Comparison of ENCODE assay signal across 8 mouse cellular contexts in the genomic region with DNA sequence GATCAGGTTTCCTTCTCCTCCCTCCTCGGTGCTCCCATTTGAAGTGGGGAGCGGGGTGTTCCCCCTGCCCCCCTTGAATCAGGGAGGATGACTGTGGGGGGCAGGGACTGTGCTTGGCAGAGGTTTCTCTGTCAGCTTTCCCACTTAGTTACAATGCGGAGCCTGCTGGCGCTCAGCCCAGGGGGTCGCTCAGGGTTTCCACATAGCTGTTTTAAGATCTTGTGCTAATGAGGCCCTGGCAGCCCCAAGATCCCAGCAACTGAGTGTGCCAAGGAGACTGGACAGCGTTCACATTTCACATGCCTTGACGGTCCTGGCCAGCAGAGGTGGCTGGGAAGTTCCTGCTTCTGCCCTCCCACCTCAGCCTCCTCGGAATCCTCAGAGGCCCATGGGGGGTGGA.
DNase-seq lines count a peak whose midpoint lies in the region; ATAC-seq and TF ChIP-seq lines count a peak whose summit lies in the region.

No protein-coding gene starts in this region.

- H3K4me2 ChIP-seq in midbrain, embryonic 13.5 days (replicated peaks) = no peak overlapping the region
- H3K4me2 ChIP-seq in midbrain, embryonic 11.5 days = no peak overlapping the region
- no peak overlapping the region for H3K4me2 ChIP-seq in hindbrain, embryonic 15.5 days
- H3K4me2 ChIP-seq in midbrain, embryonic 16.5 days (ENCODE audit: low read length) = no peak overlapping the region

- H3K36me3 ChIP-seq in midbrain, embryonic 13.5 days = no peaks in the 10 kb centered on the region
- no peaks in the 10 kb centered on the region for H3K36me3 ChIP-seq in midbrain, embryonic 11.5 days (ENCODE audit: control insufficient read depth, insufficient read depth, low read length)
- no peaks in the 10 kb centered on the region for H3K36me3 ChIP-seq in hindbrain, embryonic 15.5 days
- no peaks in the 10 kb centered on the region for H3K36me3 ChIP-seq in midbrain, embryonic 16.5 days (ENCODE audit: control insufficient read depth, insufficient read depth, low read length)
- no peaks in the 10 kb centered on the region for H3K36me3 ChIP-seq in thymus, adult 2 months (ENCODE audit: control insufficient read depth, insufficient read depth, low read length)

- no peak overlapping the region for H3K4me3 ChIP-seq in midbrain, embryonic 13.5 days (replicated peaks)
- no peak overlapping the region for H3K4me3 ChIP-seq in midbrain, embryonic 11.5 days (ENCODE audit: low read depth, low read length)
- no peak overlapping the region for H3K4me3 ChIP-seq in hindbrain, embryonic 15.5 days
- no peak overlapping the region for H3K4me3 ChIP-seq in midbrain, embryonic 16.5 days (ENCODE audit: low read depth, low read length)
- no peak overlapping the region for H3K4me3 ChIP-seq in thymus, adult 2 months (ENCODE audit: control insufficient read depth, insufficient read depth, low read length)

- peak overlapping the region; percentile 73 for H3K27ac ChIP-seq in midbrain, embryonic 13.5 days
- H3K27ac ChIP-seq in midbrain, embryonic 11.5 days (ENCODE audit: low read depth, low read length) = no peak overlapping the region
- H3K27ac ChIP-seq in hindbrain, embryonic 15.5 days (replicated peaks) = 0 out of 2 replicates have a peak overlapping the region, but pooled peaks have one; percentile 44
- peak overlapping the region; percentile 59 for H3K27ac ChIP-seq in midbrain, embryonic 16.5 days (ENCODE audit: low read length)
- H3K27ac ChIP-seq in thymus, adult 2 months (ENCODE audit: control insufficient read depth, insufficient read depth, low read length) = no peak overlapping the region

- peaks cover 5% of the 10 kb centered on the region; the same call in 1 of the 2 replicates for H3K27me3 ChIP-seq in midbrain, embryonic 13.5 days
- no peaks in the 10 kb centered on the region for H3K27me3 ChIP-seq in midbrain, embryonic 11.5 days (ENCODE audit: control insufficient read depth, insufficient read depth, low read length)
- H3K27me3 ChIP-seq in hindbrain, embryonic 15.5 days = no peaks in the 10 kb centered on the region
- H3K27me3 ChIP-seq in midbrain, embryonic 16.5 days (ENCODE audit: control insufficient read depth, insufficient read depth, low read depth, low read length) = no peaks in the 10 kb centered on the region
- H3K27me3 ChIP-seq in thymus, adult 2 months (ENCODE audit: control insufficient read depth, insufficient read depth, low read length) = no peaks in the 10 kb centered on the region

- H3K9me3 ChIP-seq in midbrain, embryonic 13.5 days = no peaks in the 10 kb centered on the region
- no peaks in the 10 kb centered on the region for H3K9me3 ChIP-seq in midbrain, embryonic 11.5 days (ENCODE audit: control insufficient read depth, low read length)
- H3K9me3 ChIP-seq in hindbrain, embryonic 15.5 days = no peaks in the 10 kb centered on the region
- no peaks in the 10 kb centered on the region for H3K9me3 ChIP-seq in midbrain, embryonic 16.5 days (replicated peaks; ENCODE audit: control insufficient read depth, low read length, poor library complexity, severe bottlenecking)

- WGBS in midbrain, embryonic 13.5 days = 10% methylated on average over 8 of the region's 8 CpGs
- 22% methylated on average over 8 of the region's 8 CpGs for WGBS in midbrain, embryonic 11.5 days
- WGBS in hindbrain, embryonic 15.5 days = 16% methylated on average over 8 of the region's 8 CpGs
- WGBS in midbrain, embryonic 16.5 days = 8% methylated on average over 8 of the region's 8 CpGs
- 80% methylated on average over 8 of the region's 8 CpGs for WGBS in thymus, adult 2 months

- no peak for TF ChIP-seq CTCF in thymus, adult 2 months (IDR thresholded peaks at IDR 0.05; ENCODE audit: borderline replicate concordance, control insufficient read depth, extremely low read depth, insufficient read depth, low read length, poor library complexity)

- no peak for ATAC-seq in cerebellum, adult (ENCODE audit: insufficient number of reproducible peaks, low FRiP score, low TSS enrichment)
- peak; percentile 49 for ATAC-seq in midbrain, embryonic 13.5 days
- ATAC-seq in midbrain, embryonic 11.5 days (ENCODE audit: low FRiP score) = no peak
- peak; percentile 55 for ATAC-seq in hindbrain, embryonic 15.5 days (ENCODE audit: low FRiP score, low read depth)
- peak; percentile 52 for ATAC-seq in midbrain, embryonic 16.5 days

- DNase-seq in cerebellum, postnatal 10 days = peak; percentile 71 to 81
- no peak for DNase-seq in midbrain, embryonic 11.5 days (ENCODE audit: low spot score, missing footprints)
- DNase-seq in thymus, adult 2 months = no peak
- DNase-seq in spleen, postnatal 4 days (ENCODE audit: low spot score in 2 of 2) = no peak

- TF ChIP-seq POLR2A in thymus, adult 2 months (IDR thresholded peaks at IDR 0.05; ENCODE audit: control insufficient read depth, extremely low read depth, insufficient read depth, low read length, poor library complexity) = no peak

- peaks cover 66% of the 10 kb centered on the region for H3K4me1 ChIP-seq in midbrain, embryonic 13.5 days (replicated peaks)
- H3K4me1 ChIP-seq in midbrain, embryonic 11.5 days (ENCODE audit: control insufficient read depth, insufficient read depth, low read length) = peaks cover 21% of the 10 kb centered on the region
- peaks cover 40% of the 10 kb centered on the region for H3K4me1 ChIP-seq in hindbrain, embryonic 15.5 days (replicated peaks)
- H3K4me1 ChIP-seq in midbrain, embryonic 16.5 days (ENCODE audit: control insufficient read depth, insufficient read depth, low read length) = peaks cover 14% of the 10 kb centered on the region
- peaks cover 24% of the 10 kb centered on the region for H3K4me1 ChIP-seq in thymus, adult 2 months (replicated peaks; ENCODE audit: control insufficient read depth, insufficient read depth, low read length)

- no peak overlapping the region for H3K9ac ChIP-seq in midbrain, embryonic 13.5 days (replicated peaks)
- H3K9ac ChIP-seq in midbrain, embryonic 11.5 days (ENCODE audit: low read length) = no peak overlapping the region
- no peak overlapping the region for H3K9ac ChIP-seq in hindbrain, embryonic 15.5 days
- no peak overlapping the region for H3K9ac ChIP-seq in midbrain, embryonic 16.5 days (ENCODE audit: low read depth, low read length)

Comparison
In these comparisons a context has a peak if more than half of its experiments do, and no peak if none do; other contexts are left out.
1. ATAC-seq: peak in midbrain, embryonic 13.5 days (single experiment), hindbrain, embryonic 15.5 days (single experiment) and midbrain, embryonic 16.5 days (single experiment); none in cerebellum, adult (single experiment) and midbrain, embryonic 11.5 days (single experiment).
2. H3K27ac ChIP-seq: peak in midbrain, embryonic 13.5 days (single experiment), hindbrain, embryonic 15.5 days (single experiment) and midbrain, embryonic 16.5 days (single experiment); none in midbrain, embryonic 11.5 days (single experiment) and thymus, adult 2 months (single experiment).
3. DNase-seq: peak in cerebellum, postnatal 10 days (2 of 2); none in midbrain, embryonic 11.5 days (single experiment), thymus, adult 2 months (single experiment) and spleen, postnatal 4 days (0 of 2).